Mouse (Mus musculus) frontal cortex, adult 2 months (tissue): ENCODE results near the gene Gpr180. TPM values are rescaled to one million over a fixed set of nuclear protein-coding genes. Genes with fewer than 3 reads are reported as not detected.
A peak's percentile ranks its signal among the peaks of the same experiment; 100 is the strongest.
"Not testable (repeated sequence)": the region's sequence is repeated elsewhere in the genome, so short reads cannot be mapped to it uniquely, and the experiment has no call there.

Source experiments
- DNase-seq, 2 experiments: peaks; one replicate each; pipeline ENCODE4 v3.0.0; 2022; ENCODE audit warnings: low spot score in 1 of 2; ENCODE audit errors: extremely low spot score in 1 of 2
- polyA plus RNA-seq: library from polyadenylated mRNA; depleted of rRNA; stranded (reverse); fragments of >200 nt; gene quantifications from 2 replicates; pipeline ENCODE4 v1.2.3, GENCODE M21; 2012

Gene Gpr180
- polyA plus RNA-seq, 1 experiment = 26.8 TPM

DNA sequence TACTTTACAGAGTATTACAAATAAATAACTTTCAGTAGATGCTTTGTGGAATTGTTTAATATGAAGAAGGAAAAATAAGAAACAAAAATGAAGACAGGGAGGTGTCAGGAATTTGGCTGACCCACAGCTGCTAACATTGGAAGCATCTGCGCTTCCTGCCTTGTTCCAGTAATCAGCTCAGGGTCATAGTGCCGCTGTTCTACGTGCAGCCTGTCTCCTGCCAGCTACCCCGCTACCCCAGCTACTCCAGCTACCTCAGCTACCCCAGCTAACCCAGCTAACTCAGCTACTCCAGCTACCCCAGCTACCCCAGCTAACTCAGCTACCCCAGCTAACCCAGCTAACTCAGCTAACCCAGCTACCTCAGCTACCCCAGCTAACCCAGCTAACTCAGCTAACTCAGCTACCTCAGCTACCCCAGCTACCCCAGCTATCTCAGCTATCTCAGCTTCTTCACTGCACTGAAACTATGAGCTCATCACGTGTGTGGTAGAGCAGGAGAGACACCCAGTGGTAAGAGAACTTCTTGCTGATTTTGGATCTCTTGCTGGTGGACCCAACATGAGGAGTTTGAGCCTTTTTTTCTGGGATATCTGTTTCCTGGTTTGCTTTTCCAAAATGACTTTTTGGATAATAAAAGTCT, 14.8 kb downstream of the Gpr180 start:
- peak in 1 of 2 experiments; percentile 55 for DNase-seq

DNA sequence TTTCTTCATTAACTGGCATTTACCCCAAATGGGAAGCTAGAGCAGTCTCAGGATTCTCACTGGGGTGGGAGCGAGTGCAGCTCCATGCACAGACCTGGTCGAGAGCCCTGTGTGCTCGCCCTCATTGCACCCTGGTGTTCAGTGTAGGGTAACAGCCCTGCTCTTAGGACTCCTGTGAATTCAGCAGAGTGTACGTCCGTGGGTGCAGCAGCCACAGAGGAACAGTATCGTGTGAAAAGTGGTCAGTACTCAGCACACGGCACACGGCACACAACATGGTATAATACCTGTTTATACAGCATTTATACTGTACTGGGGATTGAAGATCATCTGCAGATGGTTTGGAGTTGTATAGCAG, 15.3 kb downstream of the Gpr180 start:
- no peak for DNase-seq

DNA sequence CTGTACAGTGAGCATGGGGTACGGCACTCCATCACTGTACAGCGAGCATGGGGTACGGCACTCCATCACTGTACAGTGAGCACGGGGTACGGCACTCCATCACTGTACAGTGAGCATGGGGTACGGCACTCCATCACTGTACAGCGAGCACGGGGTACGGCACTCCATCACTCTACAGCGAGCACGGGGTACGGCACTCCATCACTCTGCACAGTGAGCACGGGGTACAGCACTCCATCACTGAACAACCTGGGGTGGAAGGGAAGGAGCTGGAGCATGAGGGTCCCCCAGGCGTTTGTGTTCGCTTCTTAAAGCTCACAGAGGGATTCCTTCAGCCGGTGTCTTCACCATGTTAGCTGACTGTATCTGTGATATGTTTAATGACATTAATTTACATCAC, 19.1 kb downstream of the Gpr180 start:
- DNase-seq = not testable (repeated sequence)

- DNase-seq = no peak
Observed at GRCm38 (mm10) chr14:118156740-118157139, 19.8 kb downstream of the Gpr180 start.

DNA sequence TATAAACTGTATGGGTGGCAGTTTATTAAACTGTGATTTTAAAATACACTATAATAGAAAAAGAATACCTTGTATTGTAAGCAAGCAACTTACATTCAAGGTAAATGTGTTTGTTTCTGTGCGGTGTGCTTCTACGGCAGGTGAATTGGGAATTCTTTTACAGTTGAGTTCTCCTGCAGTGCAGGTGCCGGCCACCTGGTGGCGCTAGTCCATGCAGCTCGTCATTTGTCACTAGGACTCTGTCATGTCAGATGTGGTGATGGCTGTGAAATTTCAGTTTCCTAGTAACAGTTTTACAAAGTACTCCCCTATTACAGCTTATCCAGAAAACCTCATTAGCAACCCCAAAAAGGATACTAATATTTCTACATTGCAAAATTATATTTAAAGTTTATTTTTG, 20.2 kb downstream of the Gpr180 start:
- peak in 1 of 2 experiments; percentile 80 for DNase-seq

GRCm38 (mm10) chr14:118161751-118162150, 24.8 kb downstream of the Gpr180 start:
- DNase-seq = no peak

GRCm38 (mm10) chr14:118162640-118163039, 25.7 kb downstream of the Gpr180 start:
- peak in 1 of 2 experiments; percentile 51 for DNase-seq

DNA sequence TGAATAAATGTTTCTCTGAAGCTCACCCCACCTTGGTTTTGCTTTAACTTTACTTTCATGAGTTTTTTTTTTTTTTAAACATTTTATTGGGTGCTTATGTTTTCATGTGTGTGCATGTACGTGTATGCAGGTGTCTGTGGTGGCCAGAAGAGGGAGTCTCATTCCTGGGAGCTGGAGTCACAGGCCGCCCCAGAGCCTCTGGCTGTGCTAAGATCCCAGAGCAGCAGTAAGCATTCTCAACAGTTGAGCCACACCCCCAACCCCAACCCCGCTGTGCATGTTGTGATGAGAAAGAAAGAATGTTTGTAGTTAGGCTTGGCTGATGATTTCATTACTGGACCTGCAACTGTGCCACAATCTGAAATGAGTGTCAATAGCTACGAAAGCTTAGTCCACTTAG, 31.8 kb downstream of the Gpr180 start:
- DNase-seq = no peak

GRCm38 (mm10) chr14:118173590-118174203, 36.7 kb downstream of the Gpr180 start:
- no peak for DNase-seq

DNA sequence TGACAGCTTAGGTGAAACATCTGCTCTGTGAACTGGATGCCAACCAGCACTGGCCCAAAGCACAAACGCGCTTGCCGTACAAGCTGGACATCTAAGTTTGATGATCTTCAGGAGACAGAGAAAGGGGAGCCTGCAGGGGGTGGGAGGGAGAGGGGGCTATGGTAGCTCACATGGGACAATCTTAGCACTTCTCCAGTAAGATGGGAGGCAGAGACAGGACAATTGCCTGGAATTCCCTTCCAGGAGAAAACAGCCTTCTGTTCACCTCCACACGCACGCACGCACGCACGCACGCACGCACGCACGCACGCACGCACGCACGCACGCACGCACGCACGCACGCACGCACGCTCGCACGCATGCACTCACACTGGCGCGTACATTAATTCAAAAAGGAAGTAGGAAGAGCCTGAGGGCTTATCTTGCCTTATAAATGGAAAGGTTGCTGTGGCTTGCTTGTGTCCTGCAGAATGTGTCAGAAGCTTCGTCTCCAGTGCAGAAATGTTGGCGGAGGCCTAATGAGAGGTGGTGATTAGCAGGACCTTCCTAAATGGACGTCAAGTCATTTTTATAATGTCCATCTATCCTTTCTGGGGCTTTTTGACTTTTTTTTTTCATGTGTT, 38.2 kb downstream of the Gpr180 start:
- no peak for DNase-seq

DNA sequence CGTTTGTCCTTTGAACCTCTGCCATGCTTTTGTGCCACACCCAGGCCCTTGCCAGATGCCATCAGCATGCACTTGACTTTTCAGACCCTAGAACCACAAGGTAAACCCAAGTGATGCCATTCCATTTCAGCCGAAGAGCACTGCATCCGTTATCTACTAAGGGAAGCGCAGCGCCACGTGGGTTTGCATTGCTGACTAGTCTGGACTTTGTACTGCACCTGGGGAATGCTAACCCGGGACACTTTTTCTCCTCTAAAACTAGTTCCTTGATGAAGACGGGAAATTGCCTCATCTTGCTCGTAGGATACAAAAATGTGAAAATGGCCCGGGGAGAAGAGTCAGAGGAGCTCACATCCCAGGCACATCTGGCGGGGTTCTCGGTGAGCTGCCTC, 38.7 kb downstream of the Gpr180 start:
- no peak for DNase-seq

- DNase-seq = no peak
Observed at GRCm38 (mm10) chr14:118179251-118179650, 42.3 kb downstream of the Gpr180 start.

DNA sequence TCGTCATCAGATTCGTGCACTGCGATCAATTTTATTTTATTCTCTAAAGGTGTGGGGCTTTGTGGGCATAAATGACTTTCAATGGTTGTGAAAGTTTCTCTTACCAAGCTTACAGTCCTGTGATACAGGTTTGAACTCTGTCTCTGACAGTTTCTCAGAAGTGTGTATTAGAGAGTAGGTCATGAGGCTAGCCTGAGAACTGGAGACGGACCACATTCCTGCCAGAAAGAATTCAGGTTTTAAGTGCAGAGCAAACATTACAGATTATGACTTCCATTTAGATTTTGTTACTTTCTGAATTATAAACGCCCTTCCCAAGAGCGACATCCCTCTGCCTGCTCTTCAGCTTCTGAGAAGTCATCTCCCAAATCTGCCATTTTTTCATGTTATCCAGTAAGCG, 42.7 kb downstream of the Gpr180 start:
- no peak for DNase-seq

GRCm38 (mm10) chr14:118180117-118180557, 43.2 kb downstream of the Gpr180 start:
- peak in 1 of 2 experiments; percentile 42 for DNase-seq

DNA sequence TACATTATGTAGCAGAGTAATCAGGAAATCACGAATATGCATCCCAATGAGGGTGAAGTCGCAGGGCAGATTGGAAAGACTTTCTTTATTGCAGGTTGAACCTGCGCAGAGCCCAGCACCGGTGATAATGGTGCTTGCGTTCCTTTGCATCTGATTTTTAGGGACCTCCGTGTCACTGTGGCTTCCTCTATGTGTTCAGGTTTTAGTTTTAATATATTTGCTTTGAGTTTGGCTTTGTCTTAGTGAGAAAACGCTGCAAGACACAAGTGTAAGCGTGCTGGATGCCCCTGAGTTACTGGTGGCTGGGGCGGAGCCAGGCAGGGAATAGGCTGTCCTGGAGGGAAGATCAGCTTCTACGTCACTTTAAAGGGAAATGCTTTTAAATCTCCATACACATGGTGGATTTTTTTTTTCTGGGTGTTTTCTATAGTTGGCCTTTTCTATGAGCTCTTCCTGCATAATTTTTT, 43.8 kb downstream of the Gpr180 start:
- DNase-seq = peak in 1 of 2 experiments; percentile 54

DNA sequence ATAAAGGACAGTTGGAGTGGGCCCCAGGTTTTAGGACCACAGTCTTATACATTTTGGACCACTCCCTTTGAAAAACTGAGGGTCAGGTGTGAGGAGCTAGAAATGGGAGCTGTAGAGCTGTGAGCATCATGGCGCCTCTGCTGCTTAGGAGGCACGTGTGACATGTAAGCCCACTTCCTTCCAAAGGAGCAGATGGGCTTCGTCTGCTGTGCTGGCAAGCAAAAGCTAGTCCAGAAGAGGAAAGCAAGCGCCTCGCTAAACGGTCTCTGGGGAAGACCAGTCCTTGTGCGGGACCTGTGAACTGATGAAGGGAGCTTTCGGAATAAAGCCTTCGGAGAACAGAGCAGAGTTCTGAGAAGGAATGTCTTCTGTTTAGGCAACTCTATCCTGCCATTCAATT, 54.5 kb downstream of the Gpr180 start:
- DNase-seq = no peak

DNA sequence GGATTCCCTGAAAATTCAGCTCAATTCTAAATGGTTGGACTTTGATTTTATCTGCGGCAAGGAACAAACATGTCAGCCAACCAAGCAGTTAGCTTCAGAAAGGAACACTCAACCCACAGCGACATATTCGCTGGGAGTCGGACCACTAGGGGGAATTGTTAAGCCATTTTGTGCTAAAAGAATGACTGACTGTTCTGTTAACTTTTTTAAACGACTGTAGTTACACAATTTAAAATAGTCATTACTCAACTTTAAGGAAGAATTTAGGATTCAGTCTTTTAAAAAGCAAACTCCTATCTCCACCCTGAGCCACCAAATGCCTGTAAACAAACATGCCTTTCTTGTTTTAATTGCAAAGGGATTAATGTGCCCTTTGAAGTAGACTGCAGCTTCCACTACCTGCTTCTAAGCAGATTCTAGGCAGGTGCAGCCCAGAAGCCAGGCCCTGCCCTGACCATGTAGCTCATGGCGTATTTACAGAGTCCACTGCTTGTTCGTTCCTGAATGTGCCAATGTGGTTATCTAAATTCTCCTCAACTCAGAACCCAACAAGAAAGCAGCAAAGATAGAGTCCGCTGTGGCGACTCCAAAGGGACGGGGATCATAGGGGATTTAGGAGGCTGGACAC, 56.2 kb downstream of the Gpr180 start:
- DNase-seq = no peak

- no peak for DNase-seq
Observed at GRCm38 (mm10) chr14:118193663-118194062, 56.7 kb downstream of the Gpr180 start.

GRCm38 (mm10) chr14:118194219-118194914, 57.4 kb downstream of the Gpr180 start:
- DNase-seq = no peak

DNA sequence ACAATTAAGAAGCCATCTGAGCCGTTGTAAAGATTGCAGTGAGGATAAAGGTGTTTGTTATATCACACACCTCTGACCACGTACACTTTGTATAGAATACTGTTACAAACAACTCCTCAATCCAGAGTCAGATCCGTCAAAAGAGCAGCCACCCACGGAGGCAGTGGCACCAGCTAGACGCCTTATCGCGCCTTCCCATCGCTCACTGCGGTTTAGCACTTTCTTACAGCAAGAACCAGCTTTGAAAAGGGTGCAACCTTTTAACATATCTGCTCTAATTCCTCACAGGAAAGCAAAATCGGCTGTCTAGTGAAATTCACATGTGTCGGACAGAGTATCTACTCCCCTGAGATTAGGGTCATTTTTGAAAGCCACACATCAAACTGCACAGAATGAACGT, 60.1 kb downstream of the Gpr180 start:
- DNase-seq = no peak

DNA sequence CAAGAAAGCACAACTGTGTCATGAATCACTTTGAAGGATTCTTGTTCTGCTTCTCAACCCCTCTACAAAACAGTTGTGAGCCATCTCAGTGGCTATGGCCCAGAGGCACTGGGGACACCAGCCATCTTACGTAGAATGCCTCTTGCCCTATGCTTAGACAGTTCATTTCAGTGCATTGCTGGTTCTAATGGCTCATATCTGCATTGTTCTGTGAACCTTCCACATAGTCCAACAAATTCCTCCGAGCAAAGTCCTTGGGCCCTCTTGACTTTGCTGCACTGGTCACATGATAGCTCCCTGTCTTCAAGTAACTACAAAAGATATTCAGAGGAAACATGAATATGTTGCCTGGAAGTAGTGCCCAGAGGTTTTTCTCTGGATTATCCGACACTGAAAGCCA, 63.8 kb downstream of the Gpr180 start:
- no peak for DNase-seq
